Mouse (Mus musculus) heart, embryonic 12.5 days (tissue): ENCODE measurements around the gene Tcea2. TPM values are rescaled to one million over a fixed set of nuclear protein-coding genes. Genes with fewer than 3 reads are reported as not detected.

ENCODE experiments used
- ATAC-seq: fragments of 200-750 bp; cut with Nextera tagmentation; 2 replicates; pipeline ENCODE4 v1.8.0; 2017; ENCODE audit warnings: moderate TSS enrichment, moderate library complexity; ENCODE audit not compliant: insufficient number of reproducible peaks, low FRiP score
- H3K27ac ChIP-seq: fragments of 300-500 bp; sonication (generic); 2 replicates; pipeline ENCODE4 v1.5.1; 2016; ENCODE audit warnings: mild to moderate bottlenecking, moderate library complexity; ENCODE audit not compliant: poor library complexity, severe bottlenecking
- H3K27me3 ChIP-seq: fragments of 300-500 bp; sonication (generic); replicated peaks from 2 replicates; pipeline ENCODE4 v1.6.1; 2016; ENCODE audit warnings: mild to moderate bottlenecking, moderate library complexity
- H3K36me3 ChIP-seq: fragments of 300-500 bp; sonication (generic); 2 replicates; pipeline ENCODE4 v1.6.1; 2016; ENCODE audit warnings: mild to moderate bottlenecking, moderate library complexity
- H3K4me1 ChIP-seq: fragments of 300-500 bp; sonication (generic); replicated peaks from 2 replicates; pipeline ENCODE4 v1.6.1; 2016; ENCODE audit warnings: mild to moderate bottlenecking
- H3K4me2 ChIP-seq: fragments of 300-500 bp; sonication (generic); 2 replicates; pipeline ENCODE4 v1.6.1; 2016; ENCODE audit warnings: mild to moderate bottlenecking, moderate library complexity
- H3K4me3 ChIP-seq: fragments of 300-500 bp; sonication (generic); 2 replicates; pipeline ENCODE4 v1.5.1; 2016; ENCODE audit warnings: mild to moderate bottlenecking
- H3K9ac ChIP-seq: fragments of 300-500 bp; sonication (generic); 2 replicates; pipeline ENCODE4 v1.6.1; 2016; ENCODE audit warnings: mild to moderate bottlenecking, moderate library complexity
- H3K9me3 ChIP-seq: fragments of 300-500 bp; sonication (generic); replicated peaks from 2 replicates; pipeline ENCODE4 v1.6.1; 2016; ENCODE audit warnings: mild to moderate bottlenecking, moderate library complexity
- WGBS: fragments of 180-500 bp; shearing (Covaris S2); methylation state at CpG from one replicate; pipeline ENCODE4 v1.1.7; 2016; 5-methylcytosine and 5-hydroxymethylcytosine counted together
- polyA plus RNA-seq: library from polyadenylated mRNA; unstranded; fragments of >200 nt; fragmentation: Nextera tagmentation; extraction: Ambion mirVana; gene quantifications from 2 replicates; pipeline ENCODE4 v1.2.1, GENCODE M21; 2016

Tcea2 gene
- polyA plus RNA-seq, 1 experiment from 2014 or later = 15.4 TPM

DNA sequence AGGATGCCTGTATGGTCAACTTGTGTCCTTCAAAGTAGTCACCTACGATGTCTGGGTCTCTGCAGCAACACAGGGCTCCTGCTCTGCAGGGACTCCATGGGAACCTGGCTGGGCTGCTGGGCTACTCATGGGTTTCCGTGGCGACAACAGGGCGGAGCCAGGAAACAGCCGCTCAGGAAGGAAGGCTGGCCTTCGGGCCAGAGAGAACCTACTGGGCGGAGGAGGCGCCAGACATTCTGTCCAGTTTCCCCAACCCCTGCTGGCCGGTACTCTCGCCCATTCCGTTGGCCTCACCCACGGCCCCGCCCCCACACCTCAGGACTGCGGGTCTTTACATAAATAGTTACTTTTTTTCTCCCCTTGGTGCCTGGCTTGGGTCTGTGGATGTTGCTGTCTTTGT lies 4.7 kb upstream of the Tcea2 start:
- peaks cover 49% of the 10 kb centered on the region for H3K27me3 ChIP-seq
- H3K27ac ChIP-seq = peak overlapping the region; percentile 48; the same call in 1 of the 2 replicates
- H3K36me3 ChIP-seq = no peaks in the 10 kb centered on the region
- H3K9me3 ChIP-seq = no peaks in the 10 kb centered on the region
- peak overlapping the region; percentile 65 for H3K4me2 ChIP-seq
- ATAC-seq = peak; percentile 33
- H3K4me1 ChIP-seq = peaks cover 37% of the 10 kb centered on the region
- WGBS = 2% methylated on average over 14 of the region's 14 CpGs
- peak overlapping the region; percentile 53 for H3K9ac ChIP-seq
- peak overlapping the region; percentile 25 for H3K4me3 ChIP-seq

DNA sequence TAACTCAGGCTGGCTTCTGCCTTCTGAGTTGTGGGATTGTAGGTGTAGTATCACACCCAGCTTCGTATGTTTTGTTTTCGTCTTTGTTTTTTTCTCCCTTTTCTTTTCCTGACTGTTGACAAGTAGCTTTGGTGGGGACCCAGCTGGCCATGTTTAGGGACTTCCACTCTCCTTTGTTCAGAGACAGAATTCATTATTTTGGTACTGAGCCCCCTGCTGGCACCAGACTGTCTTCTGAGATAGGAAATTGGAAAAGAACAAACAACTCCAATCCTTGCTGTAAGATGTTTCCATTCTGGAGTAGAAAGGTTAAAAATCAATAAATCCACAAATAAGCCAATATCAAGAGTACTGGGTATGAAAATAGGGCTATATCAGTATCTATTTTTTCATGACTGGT lies 3.7 kb upstream of the Tcea2 start:
- peak overlapping the region; percentile 48; the same call in 1 of the 2 replicates for H3K27ac ChIP-seq
- H3K4me1 ChIP-seq = peaks cover 35% of the 10 kb centered on the region
- no peak overlapping the region for H3K9ac ChIP-seq
- H3K4me2 ChIP-seq = no peak overlapping the region
- WGBS = 30% methylated on average over 2 of the region's 2 CpGs
- no peaks in the 10 kb centered on the region for H3K9me3 ChIP-seq
- ATAC-seq = no peak
- H3K36me3 ChIP-seq = no peaks in the 10 kb centered on the region
- no peak overlapping the region for H3K4me3 ChIP-seq
- peaks cover 40% of the 10 kb centered on the region for H3K27me3 ChIP-seq

DNA sequence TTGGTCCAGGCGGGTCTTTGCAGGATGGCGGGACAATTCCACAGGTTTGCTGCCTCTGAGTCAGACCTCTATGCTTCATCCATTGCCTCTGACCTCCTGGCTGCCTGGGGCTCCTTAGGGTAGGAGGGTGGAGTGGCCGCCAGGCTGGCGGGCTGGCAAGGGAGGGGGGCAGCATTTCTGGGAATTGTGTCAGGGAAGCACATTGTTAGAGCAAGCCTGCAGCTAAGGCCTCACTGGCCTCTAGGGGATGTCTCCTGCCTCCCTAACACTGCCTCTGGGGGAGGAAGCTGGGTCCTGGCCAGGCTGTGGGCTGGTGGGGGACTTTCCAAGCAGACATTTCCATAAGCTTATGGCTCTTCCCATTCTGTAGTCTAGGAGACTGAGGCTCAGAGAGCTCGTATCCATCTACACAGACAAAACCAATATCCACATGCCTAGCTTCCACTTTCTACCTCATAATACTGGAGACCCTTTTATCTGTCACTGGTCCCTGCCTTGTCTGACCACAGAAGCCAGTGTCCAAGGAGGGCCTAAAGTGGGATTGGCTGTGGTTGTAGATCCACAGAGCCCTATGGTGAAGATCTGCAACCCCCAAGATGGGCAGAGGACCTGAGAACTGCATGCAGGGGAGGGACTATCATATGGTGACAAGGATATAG lies 2.9 kb upstream of the Tcea2 start:
- ATAC-seq = no peak
- H3K9ac ChIP-seq = 0 out of 2 replicates have a peak overlapping the region, but pooled peaks have one; percentile 12
- no peak overlapping the region for H3K4me3 ChIP-seq
- peaks cover 32% of the 10 kb centered on the region for H3K4me1 ChIP-seq
- no peaks in the 10 kb centered on the region for H3K36me3 ChIP-seq
- H3K27ac ChIP-seq = peak overlapping the region; percentile 24; the same call in 1 of the 2 replicates
- H3K4me2 ChIP-seq = no peak overlapping the region
- 66% methylated on average over 5 of the region's 5 CpGs for WGBS
- H3K27me3 ChIP-seq = peaks cover 32% of the 10 kb centered on the region
- no peaks in the 10 kb centered on the region for H3K9me3 ChIP-seq

DNA sequence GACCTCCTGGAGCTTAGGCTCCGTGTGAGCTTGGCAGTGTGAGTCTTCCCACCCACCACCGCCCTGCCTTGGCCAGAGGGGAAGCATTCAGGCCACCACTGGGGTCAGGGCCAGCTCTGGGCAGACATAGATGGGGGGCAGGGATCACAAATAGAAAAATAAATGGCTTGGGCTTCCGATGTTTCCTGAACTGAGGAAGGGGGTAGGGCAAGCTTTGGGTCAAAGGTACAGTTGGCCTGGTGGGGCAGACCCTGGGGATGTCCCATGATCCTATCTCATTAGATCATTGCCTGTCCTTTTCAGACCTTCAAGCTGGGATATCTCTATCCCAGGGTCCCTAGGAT lies 2.4 kb upstream of the Tcea2 start:
- WGBS = 32% methylated on average over 3 of the region's 3 CpGs
- Histone ChIP-seq H3K4me2 (no peak overlapping the region), H3K4me3 (no peak overlapping the region), H3K4me1 (peaks cover 32% of the 10 kb centered on the region), H3K9ac (0 out of 2 replicates have a peak overlapping the region, but pooled peaks have one; percentile 12), H3K9me3 (no peaks in the 10 kb centered on the region), H3K27ac (peak overlapping the region; percentile 24; the same call in 1 of the 2 replicates), H3K36me3 (no peaks in the 10 kb centered on the region), H3K27me3 (peaks cover 27% of the 10 kb centered on the region)
- ATAC-seq = no peak

DNA sequence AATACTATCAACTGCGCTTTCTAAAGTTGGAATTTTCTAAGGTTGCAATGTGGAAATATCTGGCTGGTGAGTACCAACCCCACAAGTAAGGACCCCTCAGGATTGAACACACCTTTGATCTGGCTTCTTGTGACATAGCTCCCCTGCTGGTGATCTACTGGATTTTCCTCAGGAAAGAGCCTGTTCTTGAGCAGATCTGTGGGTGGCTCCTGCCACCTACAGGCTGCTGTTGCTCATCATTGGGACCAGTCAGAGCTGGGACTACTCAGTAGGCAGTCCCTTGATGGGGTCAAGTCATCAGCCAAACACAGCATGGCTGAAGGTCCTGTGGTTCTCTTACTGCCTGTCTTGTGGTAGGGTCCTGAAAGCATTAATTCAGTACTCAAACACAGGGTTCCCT lies 1.3 kb upstream of the Tcea2 start:
- Histone ChIP-seq H3K4me1 (peaks cover 29% of the 10 kb centered on the region), H3K4me3 (no peak overlapping the region), H3K36me3 (no peaks in the 10 kb centered on the region), H3K4me2 (no peak overlapping the region), H3K9ac (no peak overlapping the region), H3K9me3 (no peaks in the 10 kb centered on the region), H3K27ac (no peak overlapping the region), H3K27me3 (peaks cover 16% of the 10 kb centered on the region)
- WGBS = 28% methylated on average over 1 of the region's 1 CpGs
- ATAC-seq = peak; percentile 52; the same call in 1 of the 2 replicates

DNA sequence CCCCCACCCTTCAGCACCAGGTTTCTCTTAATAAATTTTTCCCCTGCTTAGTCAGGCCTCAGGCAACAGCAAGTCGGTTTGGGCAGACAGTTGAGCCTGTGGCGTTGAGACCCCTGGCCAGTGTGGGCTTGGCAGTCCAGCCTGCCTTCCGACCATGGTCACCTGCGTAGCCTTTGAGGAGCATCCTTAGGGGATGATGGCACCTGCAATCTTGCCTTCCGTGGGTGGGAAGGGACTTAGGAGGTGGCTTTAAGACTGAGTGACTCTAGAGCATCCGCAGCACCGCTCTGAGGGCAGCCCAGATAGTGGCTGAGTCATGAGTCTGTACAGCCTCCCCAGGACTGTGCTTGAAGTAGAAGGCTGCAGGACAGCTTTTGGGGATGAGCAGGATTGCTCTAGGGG lies 607 bp downstream of the Tcea2 start:
- no peaks in the 10 kb centered on the region for H3K9me3 ChIP-seq
- peak overlapping the region; percentile 88 for H3K4me2 ChIP-seq
- no peaks in the 10 kb centered on the region for H3K27me3 ChIP-seq
- peak; percentile 38 for ATAC-seq
- WGBS = 20% methylated on average over 7 of the region's 7 CpGs
- peak overlapping the region; percentile 77 for H3K4me3 ChIP-seq
- H3K4me1 ChIP-seq = peaks cover 20% of the 10 kb centered on the region
- H3K27ac ChIP-seq = peak overlapping the region; percentile 24; the same call in 1 of the 2 replicates
- peaks cover under 1% of the 10 kb centered on the region; the same call in 1 of the 2 replicates for H3K36me3 ChIP-seq
- H3K9ac ChIP-seq = peak overlapping the region; percentile 89

DNA sequence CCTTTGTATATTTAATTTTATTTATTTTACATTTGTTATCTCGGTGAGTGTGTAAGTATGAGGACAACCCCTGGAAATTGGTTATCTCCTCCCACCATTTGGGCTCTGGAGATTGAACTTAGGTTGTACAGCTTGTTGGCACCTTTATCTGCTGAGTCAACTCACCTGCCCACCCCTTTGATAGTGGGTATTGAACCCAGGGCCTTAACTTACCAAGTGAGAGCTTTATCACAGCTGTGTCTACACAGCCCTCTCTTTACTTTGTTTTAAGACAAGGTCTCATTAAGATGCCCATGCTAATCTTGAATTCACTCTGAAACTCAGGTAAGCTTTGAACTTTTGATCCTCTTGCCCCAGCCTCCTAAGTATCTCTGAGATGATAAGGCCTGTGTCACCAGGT lies 1.9 kb downstream of the Tcea2 start:
- Histone ChIP-seq H3K36me3 (peaks cover 8% of the 10 kb centered on the region; the same call in 1 of the 2 replicates), H3K9ac (no peak overlapping the region), H3K9me3 (no peaks in the 10 kb centered on the region), H3K4me3 (no peak overlapping the region), H3K27ac (no peak overlapping the region), H3K4me1 (peaks cover 15% of the 10 kb centered on the region), H3K27me3 (no peaks in the 10 kb centered on the region), H3K4me2 (no peak overlapping the region)
- WGBS = 71% methylated on average over 1 of the region's 1 CpGs
- no peak for ATAC-seq

DNA sequence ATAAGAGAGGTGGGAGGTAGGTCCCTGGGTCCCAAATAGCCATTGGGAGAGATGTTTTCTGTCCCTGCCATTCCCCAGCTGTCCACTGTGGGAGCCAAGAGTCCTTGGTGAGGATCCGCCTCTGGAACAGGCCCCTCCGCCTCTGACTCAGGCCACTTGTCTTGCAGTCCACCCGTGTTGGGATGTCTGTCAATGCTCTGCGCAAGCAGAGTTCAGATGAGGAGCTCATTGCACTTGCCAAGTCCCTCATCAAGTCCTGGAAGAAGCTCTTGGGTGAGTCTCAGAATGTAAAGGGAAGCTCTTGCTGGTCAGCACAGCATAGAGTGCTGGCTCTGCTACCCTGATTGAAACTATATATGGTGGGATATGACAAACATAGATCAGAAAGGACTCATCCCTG lies 3.3 kb downstream of the Tcea2 start:
- Histone ChIP-seq H3K9ac (no peak overlapping the region), H3K27ac (no peak overlapping the region), H3K9me3 (no peaks in the 10 kb centered on the region), H3K4me3 (no peak overlapping the region), H3K36me3 (peaks cover 20% of the 10 kb centered on the region), H3K4me1 (peaks cover 7% of the 10 kb centered on the region), H3K4me2 (no peak overlapping the region), H3K27me3 (no peaks in the 10 kb centered on the region)
- ATAC-seq = no peak
- 56% methylated on average over 4 of the region's 4 CpGs for WGBS

DNA sequence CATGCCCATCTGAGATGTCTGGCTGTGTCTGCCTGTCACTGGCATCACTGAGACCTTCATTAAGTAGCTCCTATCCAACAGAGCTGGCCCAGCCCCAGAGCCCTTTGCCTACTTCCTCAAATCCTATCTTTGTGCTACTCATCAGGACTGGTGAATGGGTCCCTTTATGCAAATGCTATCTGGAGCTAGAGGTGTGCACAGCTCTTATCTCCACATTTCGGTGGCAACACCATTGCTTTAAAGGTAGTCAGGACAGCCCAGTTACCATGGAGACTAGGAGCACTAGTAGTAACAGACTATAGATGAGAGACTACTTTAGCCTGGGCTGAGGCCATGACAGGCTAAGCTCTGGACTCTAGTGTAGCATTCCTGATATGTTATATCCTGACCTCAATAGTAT lies 4.6 kb downstream of the Tcea2 start:
- H3K9me3 ChIP-seq = no peaks in the 10 kb centered on the region
- H3K27ac ChIP-seq = no peak overlapping the region
- H3K4me1 ChIP-seq = peaks cover 10% of the 10 kb centered on the region
- 54% methylated on average over 1 of the region's 1 CpGs for WGBS
- H3K36me3 ChIP-seq = peaks cover 30% of the 10 kb centered on the region
- no peaks in the 10 kb centered on the region for H3K27me3 ChIP-seq
- no peak overlapping the region for H3K9ac ChIP-seq
- H3K4me2 ChIP-seq = no peak overlapping the region
- ATAC-seq = no peak
- no peak overlapping the region for H3K4me3 ChIP-seq

DNA sequence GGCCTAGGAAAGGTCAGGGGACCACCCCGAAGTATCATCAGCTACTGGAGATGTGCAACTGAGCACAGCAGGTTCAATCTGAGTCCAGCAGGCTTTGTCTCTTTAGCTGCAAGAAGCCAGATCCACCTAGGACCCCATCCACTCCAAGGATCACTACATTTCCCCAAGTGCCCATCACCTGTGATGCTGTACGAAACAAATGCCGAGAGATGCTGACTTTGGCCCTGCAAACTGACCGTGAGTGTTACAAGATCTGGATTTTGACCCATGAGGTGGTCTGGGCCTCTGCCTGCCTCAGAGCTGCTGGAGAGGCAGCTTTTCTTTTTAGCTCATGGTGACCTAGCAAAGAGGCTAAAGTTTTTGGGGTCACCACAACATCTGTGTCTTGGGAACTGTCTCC lies 5.6 kb downstream of the Tcea2 start:
- H3K4me2 ChIP-seq = no peak overlapping the region
- H3K9ac ChIP-seq = no peak overlapping the region
- no peak for ATAC-seq
- no peaks in the 10 kb centered on the region for H3K27me3 ChIP-seq
- H3K4me3 ChIP-seq = no peak overlapping the region
- no peaks in the 10 kb centered on the region for H3K9me3 ChIP-seq
- WGBS = 82% methylated on average over 4 of the region's 4 CpGs
- H3K4me1 ChIP-seq = peaks cover 17% of the 10 kb centered on the region
- H3K27ac ChIP-seq = no peak overlapping the region
- H3K36me3 ChIP-seq = peaks cover 30% of the 10 kb centered on the region

DNA sequence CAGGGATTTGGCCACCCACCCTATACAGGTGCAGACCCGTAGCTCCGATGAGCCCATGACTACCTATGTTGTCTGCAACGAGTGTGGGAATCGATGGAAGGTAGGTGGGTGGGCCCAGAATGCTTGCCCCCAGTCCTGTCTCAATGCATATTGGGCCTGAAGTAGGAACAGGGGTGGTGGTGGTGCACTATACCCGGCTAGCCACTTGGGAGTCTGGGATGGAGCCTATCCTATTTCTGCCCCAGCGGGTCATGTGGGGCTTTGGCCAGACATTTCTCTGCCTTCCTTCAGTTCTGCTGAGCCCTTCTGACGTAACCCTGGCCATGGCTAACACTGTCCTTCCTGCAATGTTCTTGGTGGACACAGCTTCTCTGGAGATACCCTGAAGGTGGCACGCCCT lies 7.5 kb downstream of the Tcea2 start:
- no peaks in the 10 kb centered on the region for H3K27me3 ChIP-seq
- H3K4me3 ChIP-seq = no peak overlapping the region
- no peak overlapping the region for H3K27ac ChIP-seq
- ATAC-seq = no peak
- no peak overlapping the region for H3K9ac ChIP-seq
- 91% methylated on average over 8 of the region's 8 CpGs for WGBS
- H3K4me1 ChIP-seq = peaks cover 26% of the 10 kb centered on the region; the same call in 1 of the 2 replicates
- H3K9me3 ChIP-seq = no peaks in the 10 kb centered on the region
- H3K4me2 ChIP-seq = no peak overlapping the region
- peaks cover 33% of the 10 kb centered on the region for H3K36me3 ChIP-seq
